Mouse (Mus musculus) midbrain, embryonic 13.5 days (tissue): ENCODE data around the gene Ifnab. TPM values are rescaled to one million over a fixed set of nuclear protein-coding genes. Genes with fewer than 3 reads are reported as not detected.

Experiments used
- ATAC-seq: fragments of 200-750 bp; cut with Nextera tagmentation; 2 replicates; pipeline ENCODE4 v1.8.0; 2017; ENCODE audit warnings: mild to moderate bottlenecking, moderate TSS enrichment, moderate library complexity
- H3K27ac ChIP-seq: fragments of 300-500 bp; sonication (generic); 2 replicates; pipeline ENCODE4 v1.5.1; 2015; ENCODE audit warnings: inconsistent platforms, mild to moderate bottlenecking, moderate library complexity
- H3K27me3 ChIP-seq: fragments of 300-500 bp; sonication (generic); 2 replicates; pipeline ENCODE4 v1.6.1; 2015; ENCODE audit warnings: mild to moderate bottlenecking, inconsistent platforms
- H3K36me3 ChIP-seq: fragments of 300-500 bp; sonication (generic); 2 replicates; pipeline ENCODE4 v1.6.1; 2015; ENCODE audit warnings: mild to moderate bottlenecking, inconsistent platforms
- H3K4me1 ChIP-seq: fragments of 300-500 bp; sonication (generic); replicated peaks from 2 replicates; pipeline ENCODE4 v1.6.1; 2015; ENCODE audit warnings: inconsistent platforms
- H3K4me2 ChIP-seq: fragments of 300-500 bp; sonication (generic); replicated peaks from 2 replicates; pipeline ENCODE4 v1.6.1; 2015; ENCODE audit warnings: moderate library complexity, mild to moderate bottlenecking, inconsistent platforms
- H3K4me3 ChIP-seq: fragments of 300-500 bp; sonication (generic); replicated peaks from 2 replicates; pipeline ENCODE4 v1.5.1; 2015; ENCODE audit warnings: mild to moderate bottlenecking, inconsistent platforms
- H3K9ac ChIP-seq: fragments of 300-500 bp; sonication (generic); replicated peaks from 2 replicates; pipeline ENCODE4 v1.6.1; 2015; ENCODE audit warnings: mild to moderate bottlenecking, inconsistent platforms
- H3K9me3 ChIP-seq: fragments of 300-500 bp; sonication (generic); 2 replicates; pipeline ENCODE4 v1.6.1; 2016; ENCODE audit warnings: mild to moderate bottlenecking, inconsistent platforms
- WGBS: fragments of 180-500 bp; shearing (Covaris S2); methylation state at CpG from one replicate; pipeline ENCODE4 v1.1.7; 2015; 5-methylcytosine and 5-hydroxymethylcytosine counted together
- polyA plus RNA-seq: library from polyadenylated mRNA; unstranded; fragments of >200 nt; fragmentation: Nextera tagmentation; extraction: Ambion mirVana; gene quantifications from 2 replicates; pipeline ENCODE4 v1.2.1, GENCODE M21; 2015

The Ifnab gene
- polyA plus RNA-seq, 1 experiment from 2014 or later, result not detected

DNA sequence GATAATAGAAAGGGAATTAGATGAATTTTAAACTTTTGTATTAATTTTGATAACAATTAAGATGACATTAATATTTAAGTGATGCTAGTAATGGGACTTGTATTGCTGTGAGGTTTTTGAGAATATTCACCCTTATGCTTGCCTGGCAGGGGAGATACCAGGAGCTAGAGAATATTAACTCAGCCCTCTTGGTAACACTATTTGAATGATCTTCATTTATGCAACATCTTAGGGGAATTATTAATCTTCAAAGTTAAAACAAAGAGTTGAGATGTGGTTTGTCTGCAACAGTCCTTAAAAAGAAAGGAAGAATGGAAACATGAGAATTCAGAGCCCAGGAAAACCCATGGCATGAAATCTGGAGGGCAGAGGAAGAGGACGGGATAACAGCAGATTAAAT, 8.1 kb upstream of the Ifnab start:
- Histone ChIP-seq H3K9me3 (no peaks in the 10 kb centered on the region), H3K4me3 (no peak overlapping the region), H3K4me1 (no peaks in the 10 kb centered on the region), H3K27ac (no peak overlapping the region), H3K9ac (no peak overlapping the region), H3K27me3 (peaks cover 3% of the 10 kb centered on the region; the same call in 1 of the 2 replicates), H3K36me3 (no peaks in the 10 kb centered on the region), H3K4me2 (no peak overlapping the region)
- no peak for ATAC-seq
- WGBS, result 95% methylated on average over 1 of the region's 1 CpGs

DNA sequence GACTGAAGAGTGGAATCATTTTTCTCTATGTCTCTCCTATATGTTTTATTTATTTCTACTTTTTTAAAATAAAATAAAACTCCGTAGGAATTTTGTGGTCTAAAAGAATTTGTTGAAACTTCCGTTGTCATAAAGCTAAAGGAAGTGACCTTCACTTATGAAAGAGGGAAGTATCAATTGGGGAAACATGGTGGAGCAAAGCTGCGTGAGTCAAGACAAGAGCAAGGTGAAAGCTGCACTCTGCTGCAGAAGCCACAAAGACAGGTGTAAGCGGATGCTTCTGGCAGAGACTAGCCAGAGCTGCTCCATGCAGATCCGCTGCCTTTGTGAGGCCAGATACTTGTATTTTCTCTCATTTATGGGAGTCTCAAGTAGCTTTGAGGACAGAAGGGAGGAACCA, 7.6 kb upstream of the Ifnab start:
- ATAC-seq, result no peak
- whole genome bisulfite sequencing, result 88% methylated on average over 5 of the region's 5 CpGs
- H3K27me3 ChIP-seq, result peaks cover 3% of the 10 kb centered on the region; the same call in 1 of the 2 replicates
- H3K36me3 ChIP-seq, result no peaks in the 10 kb centered on the region
- no peaks in the 10 kb centered on the region for H3K4me1 ChIP-seq
- H3K4me2 ChIP-seq, result no peak overlapping the region
- H3K9me3 ChIP-seq, result no peaks in the 10 kb centered on the region
- H3K9ac ChIP-seq, result no peak overlapping the region
- H3K4me3 ChIP-seq, result no peak overlapping the region
- no peak overlapping the region for H3K27ac ChIP-seq

DNA sequence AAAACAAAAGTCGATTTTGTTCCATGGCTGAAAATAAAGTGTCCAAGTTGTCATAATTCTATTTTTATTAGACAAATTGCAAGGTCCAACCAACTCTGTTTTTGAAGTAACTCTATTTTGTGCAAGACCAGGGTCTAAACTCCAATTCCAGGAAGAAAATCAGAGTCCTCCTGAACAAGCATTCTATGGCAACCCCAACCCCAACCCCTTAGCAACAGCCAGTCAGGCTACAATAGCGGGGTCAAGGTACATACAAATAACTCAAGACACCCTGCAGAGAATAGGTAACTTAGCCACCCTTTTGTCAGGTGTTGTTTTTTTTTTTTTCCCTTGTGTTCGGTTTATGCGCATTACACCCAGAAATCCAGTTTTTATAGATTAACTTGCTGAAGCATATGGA, 6.6 kb upstream of the Ifnab start:
- no peak for ATAC-seq
- Histone ChIP-seq H3K4me1 (no peaks in the 10 kb centered on the region), H3K4me2 (no peak overlapping the region), H3K27ac (no peak overlapping the region), H3K9ac (no peak overlapping the region), H3K4me3 (no peak overlapping the region), H3K9me3 (no peaks in the 10 kb centered on the region), H3K27me3 (peaks cover 3% of the 10 kb centered on the region; the same call in 1 of the 2 replicates), H3K36me3 (no peaks in the 10 kb centered on the region)
- 87% methylated on average over 4 of the region's 4 CpGs for WGBS

DNA sequence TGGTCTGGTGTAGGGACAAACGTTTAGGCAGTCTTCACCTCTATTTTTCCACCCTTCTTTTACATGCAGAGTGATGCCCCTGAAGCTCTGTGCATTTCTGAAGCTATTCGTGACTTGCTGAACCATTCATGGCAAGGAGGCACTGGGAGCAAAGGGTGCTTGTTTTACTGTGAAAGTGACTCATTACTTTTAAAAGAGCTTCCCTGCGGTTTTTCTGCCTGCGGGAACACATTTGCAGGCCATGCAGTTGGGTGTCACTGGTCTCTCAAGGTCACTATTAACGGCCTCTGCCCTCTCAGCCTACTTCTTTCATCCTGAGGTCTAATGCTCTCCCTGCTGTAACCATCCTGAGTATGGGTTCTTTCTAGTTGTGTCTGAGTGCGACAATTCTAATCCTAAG, 5.9 kb upstream of the Ifnab start:
- ATAC-seq, result no peak
- no peak overlapping the region for H3K27ac ChIP-seq
- no peak overlapping the region for H3K4me2 ChIP-seq
- H3K27me3 ChIP-seq, result peaks cover 3% of the 10 kb centered on the region; the same call in 1 of the 2 replicates
- no peak overlapping the region for H3K9ac ChIP-seq
- no peak overlapping the region for H3K4me3 ChIP-seq
- H3K4me1 ChIP-seq, result no peaks in the 10 kb centered on the region
- 70% methylated on average over 6 of the region's 6 CpGs for WGBS
- H3K9me3 ChIP-seq, result no peaks in the 10 kb centered on the region
- H3K36me3 ChIP-seq, result no peaks in the 10 kb centered on the region

DNA sequence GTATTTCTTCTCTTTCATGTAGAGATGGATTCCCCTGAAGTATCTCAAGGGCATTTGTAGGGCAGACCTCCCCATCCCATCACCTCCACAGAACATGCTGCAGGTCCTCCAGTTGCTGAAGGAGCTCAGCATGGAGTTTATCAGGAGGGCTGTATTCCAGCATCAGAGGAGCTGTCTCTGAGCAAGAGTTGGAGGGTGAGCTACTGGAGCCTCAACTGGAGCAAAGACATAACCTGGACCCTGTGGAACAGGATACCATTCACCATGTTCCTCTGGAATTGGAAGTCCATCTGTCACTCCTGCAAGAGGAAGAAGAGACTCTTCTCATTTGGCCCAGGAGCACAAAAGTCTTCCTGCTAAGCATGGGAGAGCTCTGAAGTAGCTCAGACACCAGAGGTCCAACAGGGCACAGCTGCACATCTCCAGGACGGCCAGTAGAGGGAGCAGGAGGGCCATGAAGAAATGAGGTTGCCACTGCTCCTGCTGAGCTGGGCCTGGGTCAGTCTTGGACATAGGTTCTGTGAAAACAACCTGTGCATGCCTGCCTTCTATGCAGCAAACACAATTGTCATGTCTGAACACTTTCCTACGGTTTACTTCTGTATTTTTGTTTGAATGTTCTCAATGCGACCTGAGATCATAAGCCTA, 5.2 kb upstream of the Ifnab start:
- H3K36me3 ChIP-seq, result no peaks in the 10 kb centered on the region
- no peaks in the 10 kb centered on the region for H3K9me3 ChIP-seq
- no peak overlapping the region for H3K4me2 ChIP-seq
- whole genome bisulfite sequencing, result 28% methylated on average over 3 of the region's 3 CpGs
- no peak overlapping the region for H3K9ac ChIP-seq
- peaks cover 3% of the 10 kb centered on the region; the same call in 1 of the 2 replicates for H3K27me3 ChIP-seq
- peak; percentile 84 for ATAC-seq
- no peak overlapping the region for H3K27ac ChIP-seq
- no peak overlapping the region for H3K4me3 ChIP-seq
- no peaks in the 10 kb centered on the region for H3K4me1 ChIP-seq

DNA sequence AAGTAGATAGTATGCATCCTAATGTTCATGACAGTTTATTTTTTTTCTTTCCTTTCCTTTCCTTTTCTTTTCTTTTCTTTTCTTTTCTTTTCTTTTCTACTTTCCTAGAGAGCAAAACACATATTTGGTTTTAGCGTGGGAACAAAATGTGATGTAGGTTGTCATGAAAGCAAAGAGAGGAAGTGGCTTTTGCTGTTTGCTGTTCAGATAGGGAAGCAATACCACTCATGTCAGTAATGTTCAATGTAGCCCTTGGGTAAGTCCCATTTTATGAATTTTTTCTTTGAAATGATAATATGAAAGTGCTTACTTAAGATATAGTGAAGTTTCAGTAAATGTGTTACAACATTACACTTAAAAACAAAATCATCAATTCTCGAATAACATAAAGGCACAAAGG, 2.2 kb upstream of the Ifnab start:
- no peak for ATAC-seq

DNA sequence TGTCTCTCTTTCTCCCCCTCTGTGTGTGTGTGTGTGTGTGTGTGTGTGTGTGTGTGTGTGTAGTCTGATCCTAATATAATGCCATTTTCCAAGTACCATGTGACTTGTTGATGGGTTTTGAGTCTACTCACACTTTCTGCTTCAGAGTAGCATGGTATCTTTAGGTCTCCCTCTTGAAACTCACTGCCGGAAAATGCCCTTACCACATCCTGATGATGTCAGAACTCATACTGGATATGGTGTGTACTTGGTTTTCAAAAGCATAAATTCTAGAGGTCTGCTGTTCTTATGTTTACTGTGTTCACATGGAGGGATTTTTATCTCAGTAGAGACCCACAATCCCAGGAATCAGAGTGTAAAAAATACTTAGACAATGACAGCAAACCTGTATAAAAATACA, 1.4 kb upstream of the Ifnab start:
- Histone ChIP-seq H3K4me3 (no peak overlapping the region), H3K9me3 (no peaks in the 10 kb centered on the region), H3K9ac (no peak overlapping the region), H3K36me3 (no peaks in the 10 kb centered on the region), H3K27ac (no peak overlapping the region), H3K4me2 (no peak overlapping the region), H3K27me3 (peaks cover 3% of the 10 kb centered on the region; the same call in 1 of the 2 replicates), H3K4me1 (no peaks in the 10 kb centered on the region)
- no peak for ATAC-seq
- 88% methylated on average over 1 of the region's 1 CpGs for WGBS

More for the DNA sequence above, 2.2 kb upstream of the Ifnab start:
- H3K4me1 ChIP-seq, result no peaks in the 10 kb centered on the region
- H3K9ac ChIP-seq, result no peak overlapping the region
- H3K4me2 ChIP-seq, result no peak overlapping the region
- no peaks in the 10 kb centered on the region for H3K9me3 ChIP-seq
- no peak overlapping the region for H3K27ac ChIP-seq
- WGBS, result 89% methylated on average over 2 of the region's 2 CpGs
- peaks cover 3% of the 10 kb centered on the region; the same call in 1 of the 2 replicates for H3K27me3 ChIP-seq
- no peak overlapping the region for H3K4me3 ChIP-seq
- H3K36me3 ChIP-seq, result no peaks in the 10 kb centered on the region

DNA sequence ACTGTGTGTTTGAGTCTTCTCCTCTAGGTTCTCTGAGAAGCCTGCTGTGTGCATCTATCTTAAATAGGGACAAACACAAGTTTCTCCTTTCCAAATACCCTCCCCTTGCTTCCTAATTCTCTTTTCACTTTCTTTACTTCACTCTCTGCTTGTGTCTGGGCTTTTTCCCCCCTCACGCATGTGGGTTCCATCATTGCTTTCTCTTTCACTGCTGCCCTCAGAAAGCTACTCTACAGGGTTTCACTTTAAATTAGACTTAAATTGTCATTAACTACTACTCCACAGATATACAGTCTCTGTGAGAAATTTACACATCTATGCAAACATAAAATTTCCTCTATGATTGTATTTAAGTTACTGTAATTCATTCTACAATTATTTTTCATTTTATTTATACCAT, 7.3 kb downstream of the Ifnab start, which contains the start of gene Ifna2:
TSS of gene Ifna2 (minus strand) at position 101 of the 400 bp plus-strand sequence.
- Histone ChIP-seq H3K4me2 (no peak within 1 kb of the TSS), H3K27me3 (no peaks in the 10 kb centered on the region), H3K4me3 (no peak within 1 kb of the TSS), H3K27ac (no peak within 1 kb of the TSS), H3K9ac (no peak within 1 kb of the TSS), H3K4me1 (no peaks in the 10 kb centered on the region), H3K9me3 (no peaks in the 10 kb centered on the region), H3K36me3 (no peaks in the 10 kb centered on the region)
- 97% methylated on average over 1 of the region's 1 CpGs for WGBS
- ATAC-seq, result no peak

DNA sequence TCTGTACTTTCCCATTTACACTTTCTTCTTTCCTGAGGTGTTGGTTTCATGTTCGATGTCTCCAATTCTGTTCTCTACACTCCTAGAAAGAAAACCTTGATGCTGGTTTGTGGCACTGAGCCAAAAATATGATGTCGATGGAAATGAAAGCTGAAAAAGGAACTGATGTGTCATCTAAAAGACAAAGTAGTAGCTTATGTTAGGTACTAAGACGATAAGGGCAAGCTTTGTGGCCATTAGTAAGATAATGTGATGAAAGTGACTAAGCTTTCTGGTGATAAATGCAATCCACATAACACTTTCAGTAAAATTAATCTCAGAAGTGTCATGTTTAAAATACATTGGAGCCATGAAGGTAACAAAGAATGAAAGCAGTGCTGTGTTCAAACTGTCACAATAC, 9.8 kb downstream of the Ifnab start:
- Histone ChIP-seq H3K27ac (no peak overlapping the region), H3K4me3 (no peak overlapping the region), H3K4me2 (no peak overlapping the region), H3K9me3 (no peaks in the 10 kb centered on the region), H3K27me3 (no peaks in the 10 kb centered on the region), H3K4me1 (no peaks in the 10 kb centered on the region), H3K36me3 (no peaks in the 10 kb centered on the region), H3K9ac (no peak overlapping the region)
- 90% methylated on average over 3 of the region's 3 CpGs for WGBS
- ATAC-seq, result no peak

DNA sequence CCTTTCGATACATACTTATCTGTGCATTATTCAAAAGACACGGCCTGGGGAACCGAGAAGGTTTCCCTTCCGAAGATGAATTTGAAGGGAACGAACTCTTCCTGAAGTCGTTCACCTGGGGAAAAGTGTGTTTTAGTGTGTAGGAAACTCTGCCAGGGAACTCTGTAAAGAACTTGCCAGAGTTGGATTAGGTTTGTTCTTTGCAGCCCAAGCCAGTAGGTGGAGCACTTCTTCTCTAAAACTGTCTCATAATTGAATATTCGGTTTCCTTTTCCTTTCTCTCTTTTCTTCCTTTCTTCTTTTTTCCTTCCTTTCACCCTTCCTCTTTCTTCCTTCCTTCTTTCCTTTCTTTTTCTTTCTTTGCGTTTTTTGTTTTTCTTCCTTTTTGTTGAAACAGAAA, 10.8 kb downstream of the Ifnab start:
- WGBS, result 54% methylated on average over 8 of the region's 8 CpGs
- Histone ChIP-seq H3K27ac (no peak overlapping the region), H3K4me3 (no peak overlapping the region), H3K9me3 (no peaks in the 10 kb centered on the region), H3K4me2 (no peak overlapping the region), H3K9ac (no peak overlapping the region), H3K36me3 (no peaks in the 10 kb centered on the region), H3K27me3 (no peaks in the 10 kb centered on the region), H3K4me1 (no peaks in the 10 kb centered on the region)
- no peak for ATAC-seq

DNA sequence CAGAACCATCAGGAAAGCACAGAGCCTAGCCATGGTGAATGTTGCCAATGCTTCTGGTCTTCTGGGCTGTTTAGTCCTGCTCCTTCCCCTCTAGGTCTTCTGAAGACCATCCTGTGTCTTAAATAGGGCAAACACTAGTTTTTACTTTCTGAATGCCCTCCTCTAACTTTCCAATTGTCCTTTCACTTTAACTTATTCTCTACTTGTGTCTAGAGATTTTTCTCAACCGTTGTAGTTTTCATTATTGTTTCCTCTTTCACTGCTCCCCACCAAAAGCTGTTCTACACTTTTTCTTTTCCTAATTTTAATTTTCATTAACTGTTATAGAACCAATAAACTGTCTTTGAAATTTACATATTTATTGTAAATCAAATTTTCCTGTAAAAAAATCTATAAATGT, 14.3 kb downstream of the Ifnab start, which contains the start of gene Ifna16:
TSS of gene Ifna16 (minus strand) at position 101 of the 400 bp plus-strand sequence.
- Histone ChIP-seq H3K9me3 (no peaks in the 10 kb centered on the region), H3K36me3 (no peaks in the 10 kb centered on the region), H3K27me3 (no peaks in the 10 kb centered on the region), H3K27ac (no peak within 1 kb of the TSS), H3K9ac (no peak within 1 kb of the TSS), H3K4me2 (no peak within 1 kb of the TSS), H3K4me3 (no peak within 1 kb of the TSS), H3K4me1 (no peaks in the 10 kb centered on the region)
- ATAC-seq, result no peak
- 89% methylated on average over 1 of the region's 1 CpGs for WGBS

DNA sequence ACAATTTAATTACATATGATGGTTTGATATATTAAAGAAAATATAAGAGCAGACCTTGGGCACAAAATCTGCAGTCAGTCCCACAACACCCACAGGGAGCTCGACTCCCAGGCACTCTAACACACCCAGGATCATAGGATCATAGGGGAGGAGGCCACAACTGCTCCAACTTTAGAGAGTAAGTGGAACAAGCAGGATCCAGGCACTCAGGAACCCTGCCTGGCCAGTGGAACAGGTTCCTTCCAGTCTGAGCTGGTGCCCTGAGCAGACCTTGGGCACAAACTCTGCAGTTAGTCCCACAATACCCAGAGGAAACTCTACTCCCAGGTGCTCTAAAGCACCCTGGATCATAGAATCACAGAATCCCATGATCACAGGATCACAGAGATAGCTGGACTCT, 35.7 kb downstream of the Ifnab start:
- ATAC-seq, result no peak
- H3K9ac ChIP-seq, result no peak overlapping the region

DNA sequence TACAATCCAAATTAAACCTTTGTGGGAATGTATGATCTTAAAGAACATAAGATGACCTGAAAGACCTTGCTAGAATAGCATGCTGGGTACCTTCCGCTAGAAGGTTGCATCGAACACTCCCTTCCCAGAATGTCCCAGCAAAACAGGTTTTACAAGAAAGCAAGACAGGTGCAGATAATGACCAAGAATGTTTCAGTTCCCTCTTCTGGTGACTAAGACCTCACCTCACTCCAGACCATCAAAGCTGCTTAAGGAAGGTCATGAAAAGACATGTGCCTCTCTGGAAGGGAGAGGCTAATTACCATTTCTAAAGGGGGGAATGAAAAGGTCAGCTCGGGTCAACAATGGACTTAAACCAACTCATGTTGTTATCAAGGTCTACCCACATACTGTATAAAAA, 37.5 kb downstream of the Ifnab start:
- H3K4me1 ChIP-seq, result no peaks in the 10 kb centered on the region
- H3K4me2 ChIP-seq, result no peak overlapping the region
- no peak overlapping the region for H3K27ac ChIP-seq
- no peak overlapping the region for H3K4me3 ChIP-seq
- H3K36me3 ChIP-seq, result no peaks in the 10 kb centered on the region
- WGBS, result 75% methylated on average over 3 of the region's 3 CpGs
- H3K9me3 ChIP-seq, result no peaks in the 10 kb centered on the region
- H3K9ac ChIP-seq, result no peak overlapping the region
- no peak for ATAC-seq
- no peaks in the 10 kb centered on the region for H3K27me3 ChIP-seq

More for the DNA sequence above, 35.7 kb downstream of the Ifnab start:
- Histone ChIP-seq H3K4me3 (no peak overlapping the region), H3K27ac (no peak overlapping the region), H3K36me3 (no peaks in the 10 kb centered on the region), H3K27me3 (no peaks in the 10 kb centered on the region), H3K4me1 (no peaks in the 10 kb centered on the region), H3K9me3 (no peaks in the 10 kb centered on the region), H3K4me2 (no peak overlapping the region)
- 53% methylated on average over 1 of the region's 1 CpGs for WGBS
